Mouse (Mus musculus): ENCODE measurements around the gene Hus1. TPM values are rescaled to one million over a fixed set of nuclear protein-coding genes. Genes with fewer than 3 reads are reported as not detected.
A peak's percentile ranks its signal among the peaks of the same experiment; 100 is the strongest.

The Hus1 gene
- polyA plus RNA-seq, 1 experiment from 2014 or later, result 11.9 TPM

DNA sequence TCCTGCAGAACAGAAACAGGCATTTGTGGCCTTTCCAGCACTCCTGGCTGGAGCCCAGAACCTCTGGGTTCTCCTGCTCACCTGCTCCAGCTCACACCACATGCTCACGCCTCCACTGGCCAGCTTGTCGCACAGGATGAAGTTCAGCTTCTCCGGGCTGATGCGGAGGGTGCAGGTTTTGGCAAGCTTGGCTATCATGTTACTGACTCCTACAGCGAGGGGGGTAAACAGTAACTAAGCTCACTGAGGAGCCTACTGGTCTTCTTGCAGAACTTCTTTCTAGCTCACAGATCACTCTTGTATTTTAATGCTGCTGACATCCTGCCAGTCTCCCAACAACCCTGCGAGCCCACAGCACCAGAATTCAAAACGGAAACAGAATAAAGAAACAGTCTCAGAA lies 575 bp downstream of the Hus1 start:
- Histone ChIP-seq H3K27ac (replicated peaks; ENCODE audit: low read depth, low read length) (peak overlapping the region; percentile 70), H3K27me3 (ENCODE audit: control insufficient read depth, insufficient read depth, low read length) (no peaks in the 10 kb centered on the region), H3K9ac (replicated peaks; ENCODE audit: low read length) (peak overlapping the region; percentile 79), H3K4me3 (replicated peaks; ENCODE audit: low read depth, low read length) (peak overlapping the region; percentile 66), H3K9me3 (ENCODE audit: control insufficient read depth, low read length) (no peaks in the 10 kb centered on the region), H3K4me2 (ENCODE audit: low read length) (peak overlapping the region; percentile 80), H3K4me1 (ENCODE audit: control insufficient read depth, insufficient read depth, low read length) (peaks cover 8% of the 10 kb centered on the region; the same call in 1 of the 2 replicates), H3K36me3 (ENCODE audit: control insufficient read depth, insufficient read depth, low read length) (peaks cover 8% of the 10 kb centered on the region; the same call in 1 of the 2 replicates)
- WGBS, result 0% methylated on average over 7 of the region's 7 CpGs
- DNase-seq, result peak; percentile 44
- peak; percentile 55; the same call in 1 of the 2 replicates for ATAC-seq (ENCODE audit: low FRiP score, low TSS enrichment)

DNA sequence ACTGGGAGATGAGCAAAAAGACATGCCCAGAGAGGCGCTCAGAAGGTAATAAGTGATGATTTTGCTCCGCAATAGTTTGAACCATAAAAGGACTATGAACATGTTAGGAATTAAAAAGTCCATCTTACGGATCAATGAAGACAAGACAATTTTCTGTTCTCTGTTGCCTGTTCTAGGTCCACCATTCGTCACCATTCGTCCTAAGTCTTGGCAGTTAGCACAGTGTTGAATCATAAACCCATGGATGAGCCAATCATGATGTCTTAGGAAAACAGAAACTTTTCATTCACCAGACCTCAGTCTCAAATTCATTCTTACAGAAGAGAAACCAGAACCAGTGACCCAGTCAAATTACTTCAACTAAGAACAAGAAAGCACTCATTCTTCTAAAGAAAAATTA lies 2.2 kb downstream of the Hus1 start:
- WGBS, result 98% methylated on average over 5 of the region's 5 CpGs
- no peak overlapping the region for H3K9ac ChIP-seq (replicated peaks; ENCODE audit: low read length)
- no peaks in the 10 kb centered on the region for H3K27me3 ChIP-seq (ENCODE audit: control insufficient read depth, insufficient read depth, low read length)
- DNase-seq (no peak), ATAC-seq (ENCODE audit: low FRiP score, low TSS enrichment) (no peak)
- peaks cover 19% of the 10 kb centered on the region for H3K36me3 ChIP-seq (ENCODE audit: control insufficient read depth, insufficient read depth, low read length)
- H3K4me1 ChIP-seq (ENCODE audit: control insufficient read depth, insufficient read depth, low read length), result peaks cover 8% of the 10 kb centered on the region; the same call in 1 of the 2 replicates
- H3K27ac ChIP-seq (replicated peaks; ENCODE audit: low read depth, low read length), result no peak overlapping the region
- no peak overlapping the region for H3K4me3 ChIP-seq (replicated peaks; ENCODE audit: low read depth, low read length)
- H3K9me3 ChIP-seq (ENCODE audit: control insufficient read depth, low read length), result no peaks in the 10 kb centered on the region
- H3K4me2 ChIP-seq (ENCODE audit: low read length), result no peak overlapping the region

DNA sequence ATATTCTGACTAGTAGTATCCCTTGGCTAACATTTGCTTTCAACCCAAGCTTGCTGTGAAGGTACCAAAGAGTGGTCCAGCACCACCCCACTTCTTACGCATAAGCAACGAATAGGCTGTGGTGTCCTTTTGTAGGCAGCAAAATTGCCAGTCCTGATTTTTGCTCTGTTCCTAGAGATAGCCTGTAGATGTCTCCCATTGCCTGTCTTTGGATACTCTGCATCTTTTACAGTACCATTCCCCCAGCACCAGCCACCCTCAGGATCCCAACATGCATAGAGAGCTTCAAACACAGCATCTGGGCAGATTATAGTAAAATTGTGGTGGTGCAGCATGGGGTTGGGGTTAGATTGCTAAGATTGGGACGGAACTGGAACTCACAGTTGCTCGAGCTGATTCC lies 22.9 kb downstream of the Hus1 start:
- Histone ChIP-seq H3K9ac (replicated peaks; ENCODE audit: low read length) (no peak overlapping the region), H3K4me3 (replicated peaks; ENCODE audit: low read depth, low read length) (no peak overlapping the region), H3K4me1 (ENCODE audit: control insufficient read depth, insufficient read depth, low read length) (no peaks in the 10 kb centered on the region), H3K27ac (replicated peaks; ENCODE audit: low read depth, low read length) (no peak overlapping the region), H3K27me3 (ENCODE audit: control insufficient read depth, insufficient read depth, low read length) (peaks cover 3% of the 10 kb centered on the region; the same call in 1 of the 2 replicates), H3K36me3 (ENCODE audit: control insufficient read depth, insufficient read depth, low read length) (peaks cover 7% of the 10 kb centered on the region; the same call in 1 of the 2 replicates), H3K4me2 (ENCODE audit: low read length) (no peak overlapping the region), H3K9me3 (ENCODE audit: control insufficient read depth, low read length) (no peaks in the 10 kb centered on the region)
- WGBS, result 78% methylated on average over 4 of the region's 4 CpGs
- ATAC-seq (ENCODE audit: low FRiP score, low TSS enrichment) (no peak), DNase-seq (no peak)

DNA sequence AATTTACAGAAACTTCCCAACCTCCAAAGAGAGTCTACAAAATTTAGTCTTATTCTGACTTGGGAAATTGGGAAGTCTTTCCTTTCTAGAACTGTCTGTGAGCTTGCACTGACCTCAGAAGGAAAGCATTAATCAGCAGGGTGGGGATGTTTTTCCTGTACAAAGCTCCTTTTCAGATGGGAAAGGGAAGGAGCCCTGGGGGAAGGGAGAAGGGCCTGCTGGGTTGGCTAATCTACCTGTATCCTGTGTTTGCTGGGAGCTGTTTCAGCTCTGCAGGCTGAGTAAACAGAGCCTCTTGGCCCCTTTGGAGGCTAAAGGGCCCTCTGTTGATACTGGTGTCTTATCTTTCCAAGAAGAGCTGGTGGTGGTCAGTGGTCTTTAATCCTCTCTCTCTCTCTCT lies 24.9 kb downstream of the Hus1 start:
- peaks cover 3% of the 10 kb centered on the region; the same call in 1 of the 2 replicates for H3K27me3 ChIP-seq (ENCODE audit: control insufficient read depth, insufficient read depth, low read length)

DNA sequence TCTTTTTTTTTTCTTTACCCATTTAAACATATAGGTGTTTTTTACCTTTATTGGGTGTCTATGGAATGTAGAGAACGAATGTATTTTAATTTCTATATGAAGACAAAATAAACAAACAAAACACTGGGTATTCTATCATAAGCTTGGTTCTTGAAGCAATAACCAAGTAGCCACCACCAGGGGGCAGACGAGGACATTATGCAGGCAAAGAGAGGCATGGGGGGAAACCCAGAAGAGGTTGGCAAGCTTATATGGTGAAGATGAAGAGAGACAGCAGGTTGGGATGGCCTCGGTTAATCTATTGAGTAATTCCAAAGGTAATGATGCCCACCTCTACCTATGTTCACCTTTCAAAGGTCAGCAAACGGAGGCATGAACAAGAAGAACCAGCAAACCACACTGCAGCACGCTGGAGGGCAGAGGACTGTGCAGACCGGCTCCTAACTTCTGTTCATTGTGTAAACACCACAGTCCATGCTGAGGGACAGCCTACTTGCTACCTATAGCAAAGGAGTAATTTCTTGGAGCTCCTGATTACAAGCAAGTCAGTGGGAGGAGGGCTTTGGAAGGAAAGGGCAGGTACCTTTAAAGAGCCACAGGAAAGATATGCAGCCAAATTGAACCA lies 27.6 kb downstream of the Hus1 start:
- DNase-seq, result peak; percentile 91
- WGBS, result 43% methylated on average over 6 of the region's 6 CpGs

More for the DNA sequence above, 24.9 kb downstream of the Hus1 start:
- Histone ChIP-seq H3K9me3 (ENCODE audit: control insufficient read depth, low read length) (no peaks in the 10 kb centered on the region), H3K9ac (replicated peaks; ENCODE audit: low read length) (no peak overlapping the region), H3K4me2 (ENCODE audit: low read length) (no peak overlapping the region), H3K27ac (replicated peaks; ENCODE audit: low read depth, low read length) (no peak overlapping the region), H3K4me1 (ENCODE audit: control insufficient read depth, insufficient read depth, low read length) (no peaks in the 10 kb centered on the region), H3K36me3 (ENCODE audit: control insufficient read depth, insufficient read depth, low read length) (0 out of 2 replicates have a peak, but pooled peaks cover under 1% of the 10 kb centered on the region), H3K4me3 (replicated peaks; ENCODE audit: low read depth, low read length) (no peak overlapping the region)
- DNase-seq (no peak), ATAC-seq (ENCODE audit: low FRiP score, low TSS enrichment) (no peak)

DNA sequence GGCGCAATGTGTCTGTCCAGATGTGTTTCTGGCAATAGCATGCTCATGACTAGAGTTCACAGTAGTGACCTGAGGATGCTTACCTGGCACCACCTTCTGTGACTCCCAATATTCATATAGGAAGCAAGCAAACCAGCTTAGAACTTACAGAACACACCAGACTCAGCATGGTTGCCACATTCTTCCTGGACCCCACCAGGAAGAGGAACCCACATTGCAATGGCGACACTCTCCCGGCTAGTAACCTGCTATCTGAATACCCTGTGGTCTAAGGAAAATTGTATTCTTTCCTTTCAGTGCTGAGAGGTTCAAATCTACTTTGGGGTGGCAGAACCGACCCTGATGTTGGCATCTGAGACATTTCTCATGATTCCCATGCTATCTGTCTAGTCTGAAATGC lies 32.8 kb downstream of the Hus1 start:
- Histone ChIP-seq H3K27ac (replicated peaks; ENCODE audit: low read depth, low read length) (no peak overlapping the region), H3K9ac (replicated peaks; ENCODE audit: low read length) (no peak overlapping the region), H3K4me1 (ENCODE audit: control insufficient read depth, insufficient read depth, low read length) (no peaks in the 10 kb centered on the region), H3K9me3 (ENCODE audit: control insufficient read depth, low read length) (no peaks in the 10 kb centered on the region), H3K27me3 (ENCODE audit: control insufficient read depth, insufficient read depth, low read length) (no peaks in the 10 kb centered on the region), H3K36me3 (ENCODE audit: control insufficient read depth, insufficient read depth, low read length) (no peaks in the 10 kb centered on the region), H3K4me3 (replicated peaks; ENCODE audit: low read depth, low read length) (no peak overlapping the region), H3K4me2 (ENCODE audit: low read length) (no peak overlapping the region)
- 87% methylated on average over 4 of the region's 4 CpGs for WGBS
- no peak for ATAC-seq (ENCODE audit: low FRiP score, low TSS enrichment)
- no peak for DNase-seq

More for the DNA sequence above, 27.6 kb downstream of the Hus1 start:
- Histone ChIP-seq H3K4me3 (replicated peaks; ENCODE audit: low read depth, low read length) (no peak overlapping the region), H3K27me3 (ENCODE audit: control insufficient read depth, insufficient read depth, low read length) (peaks cover 3% of the 10 kb centered on the region; the same call in 1 of the 2 replicates), H3K9me3 (ENCODE audit: control insufficient read depth, low read length) (no peaks in the 10 kb centered on the region), H3K4me2 (ENCODE audit: low read length) (no peak overlapping the region), H3K27ac (replicated peaks; ENCODE audit: low read depth, low read length) (no peak overlapping the region), H3K9ac (replicated peaks; ENCODE audit: low read length) (no peak overlapping the region), H3K4me1 (ENCODE audit: control insufficient read depth, insufficient read depth, low read length) (no peaks in the 10 kb centered on the region), H3K36me3 (ENCODE audit: control insufficient read depth, insufficient read depth, low read length) (no peaks in the 10 kb centered on the region)
- no peak for ATAC-seq (ENCODE audit: low FRiP score, low TSS enrichment)

DNA sequence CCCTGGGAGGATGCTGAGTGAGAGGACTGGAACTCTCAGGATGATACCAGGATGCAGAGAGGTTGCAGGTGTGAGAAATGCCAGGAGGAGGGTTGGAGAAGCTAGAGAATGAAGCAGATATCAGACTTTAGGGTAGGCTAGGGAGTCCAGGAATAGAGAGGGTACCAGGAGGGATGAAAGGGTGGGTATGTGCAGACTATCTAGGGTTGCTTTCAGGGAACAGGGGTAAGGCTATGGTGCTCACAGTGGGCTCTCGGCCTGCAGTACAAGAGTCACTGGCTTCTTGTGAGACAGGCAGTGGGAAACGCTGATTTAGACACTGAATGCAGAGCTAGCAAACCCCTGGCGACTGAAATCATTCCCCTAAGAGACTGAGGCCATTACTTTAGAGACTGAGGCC lies 37.8 kb downstream of the Hus1 start, which contains the start of gene Pkd1l1:
TSS of gene Pkd1l1 (minus strand) at position 101 of the 400 bp plus-strand sequence.
- H3K9ac ChIP-seq (replicated peaks; ENCODE audit: low read length), result no peak within 1 kb of the TSS
- H3K4me1 ChIP-seq (ENCODE audit: control insufficient read depth, insufficient read depth, low read length), result no peaks in the 10 kb centered on the region
- no peaks in the 10 kb centered on the region for H3K36me3 ChIP-seq (ENCODE audit: control insufficient read depth, insufficient read depth, low read length)
- H3K9me3 ChIP-seq (ENCODE audit: control insufficient read depth, low read length), result no peaks in the 10 kb centered on the region
- H3K4me2 ChIP-seq (ENCODE audit: low read length), result no peak within 1 kb of the TSS
- no peak within 1 kb of the TSS for H3K27ac ChIP-seq (replicated peaks; ENCODE audit: low read depth, low read length)
- no peaks in the 10 kb centered on the region for H3K27me3 ChIP-seq (ENCODE audit: control insufficient read depth, insufficient read depth, low read length)
- ATAC-seq (ENCODE audit: low FRiP score, low TSS enrichment), result no peak
- DNase-seq, result no peak
- H3K4me3 ChIP-seq (replicated peaks; ENCODE audit: low read depth, low read length), result no peak within 1 kb of the TSS
- WGBS, result 42% methylated on average over 3 of the region's 3 CpGs

DNA sequence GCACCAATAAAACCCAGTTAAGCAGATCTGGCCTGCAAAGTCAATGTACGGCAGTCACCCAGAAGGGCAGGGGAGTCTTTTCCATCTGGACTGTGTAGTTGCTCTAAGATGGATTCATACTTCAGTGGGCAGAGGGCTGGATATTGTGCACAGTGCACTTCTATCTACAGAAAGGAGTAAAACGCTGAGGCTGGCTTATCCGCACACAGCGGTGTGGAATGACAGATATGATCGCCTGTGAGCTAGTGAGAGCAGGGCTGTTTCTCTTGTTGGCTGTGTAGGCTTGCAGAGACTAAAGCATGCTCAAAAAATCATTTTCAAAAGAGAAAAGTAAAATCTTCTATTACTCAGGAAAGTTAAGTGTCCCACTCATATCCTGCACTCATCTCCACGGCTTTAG lies 38.9 kb downstream of the Hus1 start:
- 88% methylated on average over 6 of the region's 6 CpGs for WGBS
- Histone ChIP-seq H3K9ac (replicated peaks; ENCODE audit: low read length) (no peak overlapping the region), H3K4me3 (replicated peaks; ENCODE audit: low read depth, low read length) (no peak overlapping the region), H3K27ac (replicated peaks; ENCODE audit: low read depth, low read length) (no peak overlapping the region), H3K4me1 (ENCODE audit: control insufficient read depth, insufficient read depth, low read length) (no peaks in the 10 kb centered on the region), H3K27me3 (ENCODE audit: control insufficient read depth, insufficient read depth, low read length) (no peaks in the 10 kb centered on the region), H3K4me2 (ENCODE audit: low read length) (no peak overlapping the region), H3K9me3 (ENCODE audit: control insufficient read depth, low read length) (no peaks in the 10 kb centered on the region), H3K36me3 (ENCODE audit: control insufficient read depth, insufficient read depth, low read length) (no peaks in the 10 kb centered on the region)
- DNase-seq (no peak), ATAC-seq (ENCODE audit: low FRiP score, low TSS enrichment) (no peak)

DNA sequence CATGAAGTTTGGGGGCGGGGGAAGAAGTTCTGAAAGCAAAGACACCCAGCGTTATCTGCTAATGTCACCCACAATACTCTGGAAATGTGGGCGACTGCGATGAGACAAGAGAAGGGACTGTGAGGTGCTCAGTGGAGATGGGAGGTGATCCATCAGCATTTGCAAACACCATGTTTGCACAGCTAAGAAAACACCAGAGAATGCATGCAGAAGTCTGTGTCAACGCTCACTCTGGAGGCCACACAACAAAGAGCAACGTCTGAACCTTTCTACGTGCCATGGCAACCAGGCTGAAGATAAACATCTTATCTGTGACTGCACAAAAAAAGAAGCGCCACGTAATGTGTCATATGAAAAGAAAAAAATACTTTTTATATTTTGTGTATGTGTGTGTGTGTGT lies 40.5 kb downstream of the Hus1 start:
- Histone ChIP-seq H3K9me3 (ENCODE audit: control insufficient read depth, low read length) (no peaks in the 10 kb centered on the region), H3K27ac (replicated peaks; ENCODE audit: low read depth, low read length) (no peak overlapping the region), H3K4me3 (replicated peaks; ENCODE audit: low read depth, low read length) (no peak overlapping the region), H3K27me3 (ENCODE audit: control insufficient read depth, insufficient read depth, low read length) (no peaks in the 10 kb centered on the region), H3K4me2 (ENCODE audit: low read length) (no peak overlapping the region), H3K36me3 (ENCODE audit: control insufficient read depth, insufficient read depth, low read length) (no peaks in the 10 kb centered on the region), H3K9ac (replicated peaks; ENCODE audit: low read length) (no peak overlapping the region), H3K4me1 (ENCODE audit: control insufficient read depth, insufficient read depth, low read length) (no peaks in the 10 kb centered on the region)
- 74% methylated on average over 9 of the region's 9 CpGs for WGBS
- no peak for DNase-seq
- ATAC-seq (ENCODE audit: low FRiP score, low TSS enrichment), result no peak
